Mouse (Mus musculus): ENCODE measurements around the gene Tnrc6b. TPM values are rescaled to one million over a fixed set of nuclear protein-coding genes. Genes with fewer than 3 reads are reported as not detected.

Tnrc6b gene
- polyA plus RNA-seq, 1 experiment from 2014 or later: 9.6 TPM

DNA sequence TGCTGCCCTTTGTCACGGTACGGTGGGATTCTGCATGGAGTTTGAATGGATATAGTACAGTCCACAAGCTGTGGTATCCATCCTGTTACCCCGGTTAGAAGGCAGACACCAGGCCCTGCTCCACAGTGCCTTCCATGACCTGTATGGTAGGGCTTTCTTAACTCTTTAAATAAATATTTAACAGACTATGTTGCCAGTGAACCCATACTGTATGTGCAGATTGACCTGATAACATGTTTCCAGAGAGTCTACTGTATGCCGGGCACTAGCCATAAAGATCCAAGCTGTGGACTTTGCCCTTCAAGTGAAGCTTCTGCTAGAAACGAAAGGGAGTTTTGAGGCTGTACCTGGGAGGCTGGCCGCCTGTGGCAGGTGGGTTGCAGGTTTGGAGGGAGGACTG, 36.4 kb upstream of the Tnrc6b start:
- WGBS (ENCODE audit: insufficient replicate concordance): 48% methylated on average over 6 of the region's 6 CpGs

DNA sequence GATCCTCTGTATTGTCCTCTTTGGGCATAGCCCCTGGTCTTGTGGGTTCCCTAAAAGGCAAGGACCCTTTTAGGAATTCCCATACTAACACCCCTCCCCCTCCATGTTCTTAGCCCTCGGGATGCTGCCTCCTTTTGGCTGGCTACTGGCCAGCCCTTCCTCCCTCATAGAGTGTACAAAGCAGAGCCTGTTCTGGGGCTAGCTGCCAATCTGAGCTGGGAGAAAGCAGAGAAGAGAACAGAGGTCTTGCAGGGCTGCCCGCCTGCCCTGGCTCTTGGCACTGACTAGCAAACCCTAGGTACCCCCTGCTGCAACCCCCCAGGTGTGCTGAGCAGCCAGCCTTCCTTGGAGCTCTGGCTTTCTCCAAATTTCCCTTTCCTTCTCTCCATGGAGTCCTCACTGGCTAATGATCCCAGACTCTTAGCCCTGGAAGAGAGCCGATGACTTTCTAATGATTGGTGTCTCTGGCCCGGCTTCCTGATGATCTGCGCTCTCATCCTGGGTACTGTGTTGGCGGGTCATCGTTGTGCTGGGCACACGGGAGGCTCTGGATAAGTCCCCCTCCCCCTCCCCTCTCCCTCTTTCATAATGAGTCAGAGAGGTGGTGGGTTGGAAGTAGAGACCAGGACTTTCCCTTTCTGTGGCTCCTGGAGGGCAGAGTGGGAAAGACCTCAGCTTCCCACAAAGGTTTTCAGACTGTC, 31.4 kb upstream of the Tnrc6b start:
- Histone ChIP-seq H3K27ac (ENCODE audit: low read depth) (0 out of 2 replicates have a peak overlapping the region, but pooled peaks have one; percentile 7), H3K4me1 (ENCODE audit: insufficient read depth) (peaks cover 51% of the 10 kb centered on the region)

More for the DNA sequence above, 36.4 kb upstream of the Tnrc6b start:
- DNase-seq (no peak), ATAC-seq (no peak)
- peak overlapping the region; percentile 51; the same call in 1 of the 2 replicates for H3K27ac ChIP-seq (ENCODE audit: low read depth)
- 0 out of 2 replicates have a peak overlapping the region, but pooled peaks have one; percentile 13 for H3K4me2 ChIP-seq (ENCODE audit: low read depth, low read length)
- H3K9ac ChIP-seq (replicated peaks): no peak overlapping the region
- no peak for TF ChIP-seq CTCF (IDR thresholded peaks at IDR 0.05; ENCODE audit: low read depth)
- peaks cover 21% of the 10 kb centered on the region for H3K27me3 ChIP-seq (ENCODE audit: insufficient read depth, low read length)
- H3K4me3 ChIP-seq (ENCODE audit: low read depth, low read length): no peak overlapping the region
- no peaks in the 10 kb centered on the region for H3K36me3 ChIP-seq (replicated peaks; ENCODE audit: insufficient read depth, low read length)
- H3K9me3 ChIP-seq (ENCODE audit: low read length): no peaks in the 10 kb centered on the region
- peaks cover 41% of the 10 kb centered on the region for H3K4me1 ChIP-seq (ENCODE audit: insufficient read depth)

DNA sequence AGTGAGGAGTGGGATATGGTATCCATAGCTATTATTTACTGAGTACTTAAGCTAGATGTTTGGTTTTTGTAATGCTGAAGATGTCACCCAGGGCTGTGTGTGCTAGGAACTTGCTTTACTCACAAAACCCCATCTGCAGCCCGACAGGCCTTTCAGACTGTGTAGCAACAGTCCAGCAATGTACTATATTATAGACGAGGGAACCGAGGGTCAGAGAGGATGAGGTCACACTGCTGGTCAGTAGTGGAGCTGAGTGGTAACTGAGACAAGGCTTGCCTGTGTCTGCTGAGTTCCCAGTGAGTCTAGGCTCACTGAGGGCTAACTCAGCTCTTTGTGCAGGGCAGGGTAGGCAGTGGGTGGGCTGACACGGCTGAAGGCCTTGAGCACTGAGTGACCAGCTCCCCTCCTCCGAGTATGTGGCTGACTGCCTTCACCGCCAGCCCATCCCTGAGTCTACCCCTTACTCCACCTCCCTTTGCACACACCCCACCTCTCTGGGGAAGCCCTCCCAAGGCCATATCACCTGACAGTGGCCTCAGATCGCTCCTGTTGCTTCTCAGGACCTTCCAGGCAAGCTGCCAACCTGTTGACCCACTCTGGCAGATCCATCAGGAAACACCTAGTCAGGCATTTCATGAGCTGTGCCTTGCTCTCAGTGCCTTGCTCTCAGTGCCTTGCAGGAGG, 30.6 kb upstream of the Tnrc6b start:
- WGBS (ENCODE audit: insufficient replicate concordance): 44% methylated on average over 7 of the region's 7 CpGs
- Histone ChIP-seq H3K36me3 (replicated peaks; ENCODE audit: insufficient read depth, low read length) (no peaks in the 10 kb centered on the region), H3K4me2 (ENCODE audit: low read depth, low read length) (no peak overlapping the region), H3K4me1 (ENCODE audit: insufficient read depth) (peaks cover 54% of the 10 kb centered on the region), H3K9ac (replicated peaks) (no peak overlapping the region), H3K27ac (ENCODE audit: low read depth) (peak overlapping the region; percentile 53), H3K9me3 (ENCODE audit: low read length) (no peaks in the 10 kb centered on the region), H3K4me3 (ENCODE audit: low read depth, low read length) (no peak overlapping the region), H3K27me3 (ENCODE audit: insufficient read depth, low read length) (no peaks in the 10 kb centered on the region)
- no peak for TF ChIP-seq CTCF (IDR thresholded peaks at IDR 0.05; ENCODE audit: low read depth)
- no peak for TF ChIP-seq EP300 (IDR thresholded peaks at IDR 0.05; ENCODE audit: low read depth)
- ATAC-seq: peak; percentile 75
- DNase-seq: peak; percentile 41

More for the DNA sequence above, 31.4 kb upstream of the Tnrc6b start:
- no peak overlapping the region for H3K4me2 ChIP-seq (ENCODE audit: low read depth, low read length)
- TF ChIP-seq EP300 (IDR thresholded peaks at IDR 0.05; ENCODE audit: low read depth) (no peak), CTCF (IDR thresholded peaks at IDR 0.05; ENCODE audit: low read depth) (no peak)
- H3K27me3 ChIP-seq (ENCODE audit: insufficient read depth, low read length): no peaks in the 10 kb centered on the region
- no peak overlapping the region for H3K4me3 ChIP-seq (ENCODE audit: low read depth, low read length)
- ATAC-seq (0 out of 2 replicates have a peak, but pooled peaks have one; percentile 16), DNase-seq (no peak)
- H3K9me3 ChIP-seq (ENCODE audit: low read length): no peaks in the 10 kb centered on the region
- no peaks in the 10 kb centered on the region for H3K36me3 ChIP-seq (replicated peaks; ENCODE audit: insufficient read depth, low read length)
- 63% methylated on average over 8 of the region's 8 CpGs for WGBS (ENCODE audit: insufficient replicate concordance)
- H3K9ac ChIP-seq (replicated peaks): no peak overlapping the region

DNA sequence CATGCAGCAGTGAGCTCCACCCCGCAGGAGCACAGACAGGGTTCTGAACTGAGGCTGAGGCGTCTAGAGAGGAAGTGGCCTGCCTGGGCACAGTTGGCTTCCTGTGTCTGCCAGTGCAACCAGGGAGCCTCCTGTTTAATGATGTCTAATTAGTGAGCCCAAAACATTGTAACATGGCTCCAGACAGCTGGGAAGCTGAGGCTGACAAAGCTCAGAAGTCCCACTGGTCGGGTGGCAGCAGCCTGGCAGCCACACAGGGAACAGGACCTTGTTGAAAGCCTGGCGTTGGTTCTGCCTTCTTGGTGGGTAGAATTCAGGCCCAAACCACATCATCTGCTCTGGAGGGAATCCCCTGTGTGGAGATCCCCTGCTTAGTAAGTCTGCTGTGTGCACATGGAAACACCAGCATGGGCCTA, 29.6 kb upstream of the Tnrc6b start:
- Histone ChIP-seq H3K4me2 (ENCODE audit: low read depth, low read length) (no peak overlapping the region), H3K4me3 (ENCODE audit: low read depth, low read length) (no peak overlapping the region), H3K27me3 (ENCODE audit: insufficient read depth, low read length) (no peaks in the 10 kb centered on the region), H3K27ac (ENCODE audit: low read depth) (peak overlapping the region; percentile 53), H3K36me3 (replicated peaks; ENCODE audit: insufficient read depth, low read length) (no peaks in the 10 kb centered on the region), H3K9ac (replicated peaks) (peak overlapping the region; percentile 12; the same call in 1 of the 2 replicates), H3K9me3 (ENCODE audit: low read length) (no peaks in the 10 kb centered on the region), H3K4me1 (ENCODE audit: insufficient read depth) (peaks cover 54% of the 10 kb centered on the region)
- ATAC-seq (no peak), DNase-seq (no peak)
- WGBS (ENCODE audit: insufficient replicate concordance): 29% methylated on average over 4 of the region's 4 CpGs
- TF ChIP-seq EP300 (IDR thresholded peaks at IDR 0.05; ENCODE audit: low read depth): no peak
- TF ChIP-seq CTCF (IDR thresholded peaks at IDR 0.05; ENCODE audit: low read depth): no peak

DNA sequence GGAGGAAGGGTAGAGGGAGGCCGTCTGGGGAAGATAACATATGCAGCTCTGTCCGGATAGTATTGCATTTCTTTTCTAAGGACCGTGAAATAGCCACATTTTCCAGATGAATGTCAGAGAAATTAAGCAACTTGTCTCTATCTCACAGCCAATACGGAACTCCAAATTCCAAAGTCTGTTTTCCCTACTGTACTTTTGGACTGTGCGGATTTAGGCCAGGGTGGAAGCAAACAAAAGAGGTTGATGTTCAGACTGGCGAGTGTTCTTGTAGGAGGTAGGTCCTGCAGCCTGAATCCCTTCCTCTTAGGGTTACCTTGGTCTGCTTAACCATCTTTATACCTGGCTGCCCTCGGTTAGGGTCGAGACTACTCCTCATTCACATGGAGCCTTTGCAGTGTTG, 28.8 kb upstream of the Tnrc6b start:
- peaks cover 54% of the 10 kb centered on the region for H3K4me1 ChIP-seq (ENCODE audit: insufficient read depth)
- H3K27me3 ChIP-seq (ENCODE audit: insufficient read depth, low read length): no peaks in the 10 kb centered on the region
- WGBS (ENCODE audit: insufficient replicate concordance): 60% methylated on average over 8 of the region's 8 CpGs
- H3K9me3 ChIP-seq (ENCODE audit: low read length): no peaks in the 10 kb centered on the region
- TF ChIP-seq EP300 (IDR thresholded peaks at IDR 0.05; ENCODE audit: low read depth): peak; percentile 51; the same call in 1 of the 2 replicates
- TF ChIP-seq CTCF (IDR thresholded peaks at IDR 0.05; ENCODE audit: low read depth): no peak
- DNase-seq (no peak), ATAC-seq (peak; percentile 67)
- H3K9ac ChIP-seq (replicated peaks): no peak overlapping the region
- no peak overlapping the region for H3K4me3 ChIP-seq (ENCODE audit: low read depth, low read length)
- H3K27ac ChIP-seq (ENCODE audit: low read depth): peak overlapping the region; percentile 75
- H3K4me2 ChIP-seq (ENCODE audit: low read depth, low read length): peak overlapping the region; percentile 26; the same call in 1 of the 2 replicates
- no peaks in the 10 kb centered on the region for H3K36me3 ChIP-seq (replicated peaks; ENCODE audit: insufficient read depth, low read length)

DNA sequence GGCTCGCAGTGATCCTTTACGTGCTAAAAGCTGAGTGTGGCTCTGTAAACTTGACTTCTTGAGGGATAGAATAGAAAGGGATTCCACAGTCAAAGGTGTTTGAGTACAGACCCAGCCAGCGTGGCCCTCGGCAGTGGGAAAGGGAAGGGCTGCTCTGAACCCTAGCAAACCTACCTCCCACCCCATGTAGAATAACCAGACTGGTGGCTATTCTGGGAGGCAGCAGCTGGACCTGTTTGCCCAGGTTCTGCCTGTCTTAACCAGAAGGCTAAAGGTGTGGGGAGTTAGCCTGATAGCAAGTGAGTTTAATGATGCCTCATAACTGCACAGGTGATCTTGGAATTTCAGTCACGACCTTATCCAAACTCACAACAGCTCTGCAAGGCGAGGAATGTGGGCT, 28.0 kb upstream of the Tnrc6b start:
- Histone ChIP-seq H3K4me3 (ENCODE audit: low read depth, low read length) (no peak overlapping the region), H3K4me1 (ENCODE audit: insufficient read depth) (peaks cover 54% of the 10 kb centered on the region), H3K27ac (ENCODE audit: low read depth) (0 out of 2 replicates have a peak overlapping the region, but pooled peaks have one; percentile 75), H3K27me3 (ENCODE audit: insufficient read depth, low read length) (no peaks in the 10 kb centered on the region), H3K4me2 (ENCODE audit: low read depth, low read length) (no peak overlapping the region), H3K9me3 (ENCODE audit: low read length) (no peaks in the 10 kb centered on the region), H3K36me3 (replicated peaks; ENCODE audit: insufficient read depth, low read length) (no peaks in the 10 kb centered on the region), H3K9ac (replicated peaks) (no peak overlapping the region)
- 69% methylated on average over 6 of the region's 6 CpGs for WGBS (ENCODE audit: insufficient replicate concordance)
- no peak for DNase-seq
- TF ChIP-seq EP300 (IDR thresholded peaks at IDR 0.05; ENCODE audit: low read depth) (no peak), CTCF (IDR thresholded peaks at IDR 0.05; ENCODE audit: low read depth) (no peak)
- no peak for ATAC-seq
